Mouse (Mus musculus): ENCODE measurements around the gene Ubxn10.

The Ubxn10 gene

GRCm38 (mm10) chr4:138737031-138737430 is at the start of gene Ubxn10:
TSS of gene Ubxn10 (minus strand) at chr4:138737167.
- no peak for DNase-seq (ENCODE audit: low read depth, low spot score)

DNA sequence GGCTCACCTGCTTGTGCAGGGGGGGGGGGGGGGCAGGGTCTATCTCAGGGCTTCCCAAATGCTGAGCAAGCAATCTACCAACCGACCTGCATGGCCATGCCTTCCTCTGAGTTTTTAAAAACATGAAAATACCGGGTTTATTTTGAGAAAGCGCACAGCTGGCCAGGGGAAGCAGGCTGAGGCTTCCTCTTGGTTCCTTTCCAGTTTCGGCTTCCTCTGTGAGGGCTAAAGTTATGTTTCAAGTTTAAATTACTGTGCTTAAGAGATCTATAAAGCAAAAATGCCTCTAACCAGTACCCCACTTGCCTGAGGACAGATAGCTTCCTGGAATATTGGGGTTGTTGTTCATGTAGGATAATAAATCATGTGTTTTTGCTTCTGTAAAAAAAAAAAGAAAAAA is 49.2 kb upstream of the Ubxn10 start:
- no peak for DNase-seq (ENCODE audit: low read depth, low spot score)

DNA sequence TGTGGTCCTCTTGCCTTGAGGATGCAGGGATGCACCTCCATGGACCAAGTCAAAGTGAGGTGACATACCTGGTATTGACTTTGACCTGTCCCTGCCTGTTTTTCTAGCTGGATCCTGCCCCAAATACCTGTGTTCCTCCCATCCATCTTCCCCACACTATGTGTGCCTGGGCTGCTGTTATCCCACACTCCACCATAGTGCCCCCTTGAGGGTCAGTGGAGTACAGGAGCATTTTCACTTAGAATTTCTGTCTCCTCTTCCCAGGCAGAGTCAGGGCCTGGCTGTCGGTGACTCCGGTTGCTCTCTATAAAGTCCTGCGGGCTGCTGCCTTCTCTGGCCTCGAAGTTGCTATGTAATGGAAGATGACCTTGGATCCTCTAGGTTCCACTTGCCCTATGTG is 48.8 kb upstream of the Ubxn10 start:
- peak; percentile 58 for DNase-seq (ENCODE audit: low read depth, low spot score)

DNA sequence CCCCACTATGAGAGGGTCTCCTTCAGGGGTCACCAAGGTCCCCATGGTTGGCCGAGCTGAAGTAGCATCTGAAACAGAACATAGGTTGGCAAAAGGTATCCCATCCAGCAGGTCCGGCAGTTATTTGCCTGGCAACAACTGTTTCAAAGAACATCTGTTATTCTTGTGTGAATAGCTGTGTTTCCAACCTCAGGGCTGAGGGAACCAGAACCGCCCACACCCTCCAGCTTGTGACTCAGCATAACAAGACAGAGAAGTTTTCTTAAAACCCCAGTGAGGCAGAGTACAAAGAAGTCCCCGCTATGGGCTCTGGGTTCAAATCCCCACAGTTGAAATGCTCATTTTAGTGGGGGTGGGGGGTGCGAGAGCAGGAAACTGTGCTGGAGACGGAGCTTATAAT is 45.1 kb upstream of the Ubxn10 start:
- DNase-seq (ENCODE audit: low read depth, low spot score) = peak; percentile 43

GRCm38 (mm10) chr4:138780300-138780699 is 43.3 kb upstream of the Ubxn10 start:
- peak; percentile 33 for DNase-seq (ENCODE audit: low read depth, low spot score)

DNA sequence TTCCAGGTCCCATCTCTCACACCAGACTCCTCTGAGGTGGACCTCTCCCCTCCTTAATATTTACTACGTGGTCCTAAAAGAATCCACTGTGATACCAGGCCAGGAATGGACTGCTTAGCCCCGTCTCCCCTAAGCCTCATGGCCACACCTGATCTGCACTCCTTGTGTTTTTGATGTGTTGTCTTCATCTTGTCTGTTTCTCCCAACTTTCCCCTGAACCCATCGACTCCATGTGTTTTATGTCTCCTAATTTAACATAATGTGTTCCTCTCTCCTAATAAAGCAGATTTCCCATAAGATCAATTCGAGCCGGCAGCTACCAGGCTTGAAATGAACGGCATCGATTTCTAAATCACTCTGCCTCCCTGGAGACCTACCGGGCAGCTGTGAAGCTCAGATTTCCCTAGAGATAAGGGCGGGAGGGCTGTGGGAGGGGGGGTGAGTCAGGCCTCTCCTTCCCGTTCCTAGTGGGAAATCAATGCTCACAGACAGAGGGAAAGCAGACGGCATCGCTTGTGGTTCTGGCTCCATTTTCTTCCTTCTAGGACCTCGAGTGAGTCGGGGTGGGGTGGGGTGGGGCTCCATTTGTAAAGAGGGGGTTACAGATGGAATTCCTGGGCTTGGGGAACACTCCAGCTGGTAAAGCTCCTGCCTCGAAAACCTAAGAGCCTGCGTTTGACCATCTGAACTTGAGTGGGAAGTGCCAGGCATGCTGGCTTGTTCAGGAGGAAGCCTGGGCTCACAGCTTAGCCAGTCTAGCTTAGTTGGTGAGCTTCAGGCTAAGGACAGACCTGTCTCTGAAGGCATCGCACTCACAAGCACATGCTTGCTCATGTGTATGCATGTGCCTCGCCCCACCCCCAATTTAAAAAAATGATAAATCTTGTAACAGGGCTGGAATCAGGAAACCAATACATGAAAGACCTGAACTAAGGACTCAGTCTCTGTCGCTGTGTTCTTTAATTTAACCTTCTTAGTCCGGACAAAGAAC is 40.7 kb upstream of the Ubxn10 start:
- DNase-seq (ENCODE audit: low read depth, low spot score) = no peak

GRCm38 (mm10) chr4:138775435-138775834 is 38.5 kb upstream of the Ubxn10 start, which contains the start of gene Pla2g2d:
TSS of gene Pla2g2d (plus strand) at chr4:138775735.
- no peak for DNase-seq (ENCODE audit: low read depth, low spot score)

- DNase-seq (ENCODE audit: low read depth, low spot score) = no peak
Observed at GRCm38 (mm10) chr4:138772386-138772785, 35.4 kb upstream of the Ubxn10 start.

DNA sequence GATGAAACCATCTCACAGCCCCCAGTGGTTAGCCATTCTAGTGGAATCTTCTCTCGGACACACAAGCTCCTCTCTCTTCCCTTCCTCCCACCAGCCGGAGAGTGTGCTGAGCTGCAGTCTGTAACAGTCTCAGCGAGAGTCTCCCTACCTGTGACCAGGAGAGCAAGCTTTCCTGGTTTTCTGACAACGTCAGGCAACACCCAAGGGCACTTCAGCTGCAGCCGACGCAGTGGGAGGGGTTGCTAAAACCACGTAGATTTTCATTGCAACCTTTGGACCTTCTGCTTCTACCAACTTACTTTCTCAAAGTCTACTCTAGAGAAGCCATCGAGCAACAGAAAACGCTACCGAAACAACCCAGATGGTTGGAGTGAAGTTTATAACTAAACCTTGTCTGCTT is 35.0 kb upstream of the Ubxn10 start:
- no peak for DNase-seq (ENCODE audit: low read depth, low spot score)

DNA sequence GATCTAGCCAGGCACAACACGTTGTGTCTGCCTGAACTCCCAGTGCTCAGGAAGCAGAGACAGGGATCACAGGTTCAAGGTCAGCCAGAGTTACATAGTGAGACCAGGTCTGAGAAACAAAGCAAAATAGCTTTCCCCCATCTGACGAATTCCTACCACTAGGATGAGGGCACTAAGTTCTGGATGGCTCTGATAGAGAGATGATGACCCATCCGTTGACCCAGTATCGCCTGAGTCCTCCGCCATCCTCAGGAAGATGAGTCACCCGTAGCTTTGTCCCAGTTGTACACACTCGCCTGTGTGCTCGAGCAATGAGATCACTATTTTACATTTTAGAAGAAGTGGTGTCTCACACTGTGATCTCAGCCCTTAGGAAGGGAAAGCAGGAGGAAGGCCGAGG is 25.3 kb upstream of the Ubxn10 start:
- DNase-seq (ENCODE audit: low read depth, low spot score) = peak; percentile 51

GRCm38 (mm10) chr4:138757416-138757815 is 20.4 kb upstream of the Ubxn10 start, which contains the start of gene Pla2g2f:
TSS of gene Pla2g2f (minus strand) at chr4:138757626.
- DNase-seq (ENCODE audit: low read depth, low spot score) = no peak

- no peak for DNase-seq (ENCODE audit: low read depth, low spot score)
Observed at GRCm38 (mm10) chr4:138755983-138756382, 19.0 kb upstream of the Ubxn10 start.

DNA sequence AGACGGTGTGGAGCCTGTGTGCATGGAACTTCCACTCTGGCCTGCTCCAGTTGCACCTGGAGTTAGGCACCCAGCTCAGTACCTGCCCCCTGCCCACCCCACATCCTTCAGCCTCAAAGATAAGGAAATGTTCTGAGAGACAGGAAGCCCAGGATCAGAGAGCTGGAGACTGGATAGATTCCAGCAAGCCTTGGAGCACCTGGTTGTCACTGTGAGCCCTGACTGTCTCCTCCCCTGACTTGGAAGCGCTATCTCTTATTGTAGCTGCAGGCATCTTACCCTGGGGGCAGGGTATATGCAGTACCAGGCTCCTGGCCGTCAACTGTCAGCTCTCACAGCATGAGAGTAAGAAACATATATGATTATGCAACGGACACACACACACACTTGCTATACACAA is 18.5 kb upstream of the Ubxn10 start:
- no peak for DNase-seq (ENCODE audit: low read depth, low spot score)

GRCm38 (mm10) chr4:138754432-138754831 is 17.5 kb upstream of the Ubxn10 start:
- no peak for DNase-seq (ENCODE audit: low read depth, low spot score)

DNA sequence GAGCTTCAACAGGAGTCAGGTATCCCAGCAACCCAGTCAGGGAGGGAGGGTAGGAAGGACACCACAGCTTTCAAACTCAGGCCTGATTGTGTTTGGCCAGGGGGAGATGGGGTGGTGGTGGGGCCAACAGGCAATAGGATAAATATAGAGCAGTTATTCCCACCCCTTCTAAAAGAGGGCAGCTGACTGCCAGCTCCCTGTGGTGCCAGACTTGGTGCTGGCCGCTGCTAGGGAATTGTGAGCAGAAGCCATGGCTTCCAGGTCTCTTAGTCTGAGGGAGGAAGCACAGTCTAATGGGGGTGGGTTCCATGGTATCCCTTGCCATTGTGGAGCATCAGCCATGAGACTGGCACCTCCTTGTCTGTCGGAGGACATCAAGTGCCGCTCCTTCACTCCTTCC is 16.6 kb upstream of the Ubxn10 start:
- no peak for DNase-seq (ENCODE audit: low read depth, low spot score)

DNA sequence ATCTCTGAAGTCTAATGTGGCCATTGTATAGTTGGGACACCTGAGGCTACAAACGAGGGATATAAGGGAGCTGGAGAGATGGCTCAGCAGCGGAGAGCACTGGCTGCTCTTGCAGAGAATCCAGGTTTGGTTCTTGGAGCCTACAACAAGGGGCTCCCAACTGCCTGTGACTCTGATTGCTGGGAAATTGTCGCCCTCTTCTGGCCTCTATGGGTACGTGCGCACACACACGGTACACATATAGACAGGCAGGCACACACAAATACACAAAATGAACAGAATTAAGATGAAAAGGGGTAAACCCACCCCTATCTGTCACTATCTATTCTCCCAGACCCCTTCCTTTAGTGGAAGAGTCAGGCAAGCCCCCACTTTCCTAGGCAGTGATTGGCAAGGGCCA is 15.6 kb upstream of the Ubxn10 start:
- peak; percentile 82 for DNase-seq (ENCODE audit: low read depth, low spot score)

GRCm38 (mm10) chr4:138748369-138749072 is 11.6 kb upstream of the Ubxn10 start:
- peak; percentile 71 for DNase-seq (ENCODE audit: low read depth, low spot score)

DNA sequence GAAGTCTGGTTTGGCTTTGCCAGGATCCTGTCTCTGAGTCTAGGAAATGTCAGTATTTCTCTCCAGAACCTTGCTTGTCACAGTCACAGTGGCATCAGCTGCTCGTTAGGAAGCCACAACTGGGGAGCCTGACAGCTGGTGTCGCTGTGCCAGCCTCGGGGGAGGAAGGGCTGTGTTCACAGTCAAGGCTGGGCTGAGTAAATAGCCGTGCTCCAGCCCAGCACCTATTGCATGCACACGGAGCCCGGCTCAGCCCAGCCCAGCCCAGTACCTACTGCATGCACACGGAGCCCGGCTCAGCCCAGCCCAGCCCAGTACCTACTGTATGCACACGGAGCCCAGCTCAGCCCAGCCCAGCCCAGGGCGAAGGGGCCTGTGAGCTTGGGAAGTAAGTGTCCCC is 10.9 kb upstream of the Ubxn10 start:
- no peak for DNase-seq (ENCODE audit: low read depth, low spot score)

- DNase-seq (ENCODE audit: low read depth, low spot score) = no peak
Observed at GRCm38 (mm10) chr4:138746866-138747265, 9.9 kb upstream of the Ubxn10 start.

- DNase-seq (ENCODE audit: low read depth, low spot score) = peak; percentile 54
Observed at GRCm38 (mm10) chr4:138745884-138746283, 8.9 kb upstream of the Ubxn10 start.

GRCm38 (mm10) chr4:138739136-138739851 is 2.3 kb upstream of the Ubxn10 start:
- DNase-seq (ENCODE audit: low read depth, low spot score) = peak; percentile 46

DNA sequence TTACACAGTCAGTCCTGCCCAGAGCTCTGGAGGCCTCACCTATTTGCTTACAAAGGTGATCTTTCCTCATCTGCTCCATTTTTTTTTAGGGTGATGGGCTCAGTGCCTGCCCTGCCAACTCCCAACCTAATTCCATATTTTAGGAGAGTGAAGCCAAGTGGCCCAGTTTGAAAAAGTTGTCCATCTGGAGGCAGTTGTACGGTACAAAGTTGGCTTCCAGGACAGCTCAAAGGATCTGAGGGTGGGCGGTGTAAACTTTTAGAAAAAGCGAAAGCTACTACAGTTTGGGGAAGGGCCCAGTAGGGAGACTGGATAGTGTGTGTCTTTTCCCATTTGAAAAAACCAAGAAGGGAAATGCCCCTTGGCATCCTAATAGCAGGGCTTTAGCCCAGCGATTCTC is 2.1 kb downstream of the Ubxn10 start:
- no peak for DNase-seq (ENCODE audit: low read depth, low spot score)
